12 mouse cellular contexts compared by ENCODE assay signal in the genomic region with DNA sequence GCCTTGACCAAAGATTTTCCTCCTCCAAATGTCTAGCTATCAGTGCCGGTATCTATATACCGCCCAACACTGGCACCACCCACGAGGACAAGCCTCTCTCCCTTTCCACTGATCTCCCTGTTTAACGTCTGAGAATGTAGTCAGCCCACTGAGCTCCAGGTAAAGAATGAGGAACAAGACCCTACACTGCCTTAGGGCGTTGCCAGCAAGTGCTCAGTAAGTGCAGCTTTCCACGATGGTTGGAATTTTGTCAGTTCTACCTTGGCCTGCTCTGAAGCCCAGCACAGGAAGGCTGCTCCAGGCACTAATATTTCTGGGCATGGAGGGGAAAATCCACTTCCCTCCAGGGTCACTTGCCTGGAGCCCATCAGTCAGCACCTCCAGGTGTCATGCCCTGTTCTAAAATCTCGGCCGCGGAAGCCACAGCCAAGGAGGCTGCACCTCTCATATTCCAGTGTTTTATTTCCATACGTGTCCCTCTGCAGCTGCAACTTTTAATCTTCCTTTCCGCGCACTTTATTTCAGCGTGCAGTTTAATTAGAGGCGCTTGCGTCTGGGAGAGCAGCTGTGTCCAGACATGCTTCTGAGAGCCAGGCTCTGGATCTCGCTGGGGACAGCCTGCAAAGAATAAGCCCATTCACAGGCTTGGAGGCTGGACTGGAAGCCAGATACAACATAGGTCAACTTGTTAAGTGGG. TPM values are rescaled to one million over a fixed set of nuclear protein-coding genes. Genes with fewer than 3 reads are reported as not detected.
DNase-seq lines count a peak whose midpoint lies in the region; ATAC-seq and TF ChIP-seq lines count a peak whose summit lies in the region.
"Had no signal": no experiment of that assay in that cellular context is flagged by ENCODE, and none has a peak within 500 bp of the region (broad histone marks: within the 10 kb centered on the region; RNA-seq: fewer than 3 reads in every experiment).

No protein-coding gene starts in this region.

- 0 out of 2 replicates have a peak, but pooled peaks cover under 1% of the 10 kb centered on the region for H3K9me3 ChIP-seq in intestine, embryonic 14.5 days (ENCODE audit: control insufficient read depth, low read length)
- no peaks in the 10 kb centered on the region for H3K9me3 ChIP-seq in intestine, postnatal 0 days (ENCODE audit: control insufficient read depth)
- H3K9me3 ChIP-seq in embryonic facial prominence, embryonic 10.5 days, result no peaks in the 10 kb centered on the region
- no peaks in the 10 kb centered on the region for H3K9me3 ChIP-seq in limb, embryonic 11.5 days (ENCODE audit: control insufficient read depth, low read length)
- H3K9me3 ChIP-seq: forebrain, embryonic 13.5 days had no signal

- no peak for TF ChIP-seq CTCF in intestine, postnatal 0 days (IDR thresholded peaks at IDR 0.05; ENCODE audit: low read depth)

- DNase-seq in intestine, embryonic 14.5 days (ENCODE audit: low spot score), result no peak
- DNase-seq in embryonic facial prominence, embryonic 10.5 days (ENCODE audit: low spot score), result peak; percentile 29
- DNase-seq in fibroblast of lung, adult 2 months (ENCODE audit: low read depth), result peak; percentile 23
- peak; percentile 80 for DNase-seq in limb, embryonic 11.5 days (ENCODE audit: low spot score)
- DNase-seq in adrenal gland, postnatal 14 days, result no peak
- no peak for DNase-seq in adrenal gland, adult 8-10 months
- DNase-seq: cerebellum, adult 11-12 months had no signal

- H3K4me2 ChIP-seq in intestine, embryonic 14.5 days (ENCODE audit: low read length), result no peak overlapping the region
- no peak overlapping the region for H3K4me2 ChIP-seq in intestine, postnatal 0 days (replicated peaks; ENCODE audit: low read depth)
- no peak overlapping the region for H3K4me2 ChIP-seq in limb, embryonic 11.5 days (ENCODE audit: low read depth, severe bottlenecking)
- H3K4me2 ChIP-seq: forebrain, embryonic 13.5 days had no signal

- H3K27ac ChIP-seq in intestine, embryonic 14.5 days (ENCODE audit: low read depth), result 0 out of 2 replicates have a peak overlapping the region, but pooled peaks have one; percentile 16
- H3K27ac ChIP-seq in intestine, postnatal 0 days (ENCODE audit: low read depth, low read length), result no peak overlapping the region
- H3K27ac ChIP-seq in embryonic facial prominence, embryonic 10.5 days (replicated peaks), result peak overlapping the region; percentile 27; the same call in 1 of the 2 replicates
- H3K27ac ChIP-seq in limb, embryonic 11.5 days (replicated peaks; ENCODE audit: low read depth, low read length), result peak overlapping the region; percentile 72
- H3K27ac ChIP-seq: forebrain, embryonic 13.5 days; layer of hippocampus, adult 2 months had no signal

- no peak overlapping the region for H3K9ac ChIP-seq in intestine, embryonic 14.5 days (ENCODE audit: low read length)
- no peak overlapping the region for H3K9ac ChIP-seq in intestine, postnatal 0 days (ENCODE audit: low read depth, low read length)
- no peak overlapping the region for H3K9ac ChIP-seq in limb, embryonic 11.5 days (ENCODE audit: low read length)
- H3K9ac ChIP-seq: forebrain, embryonic 13.5 days had no signal

- no peak overlapping the region for H3K4me3 ChIP-seq in intestine, embryonic 14.5 days (ENCODE audit: low read depth, low read length)
- no peak overlapping the region for H3K4me3 ChIP-seq in intestine, postnatal 0 days (ENCODE audit: low read depth, low read length)
- H3K4me3 ChIP-seq in embryonic facial prominence, embryonic 10.5 days, result no peak overlapping the region
- no peak overlapping the region for H3K4me3 ChIP-seq in limb, embryonic 11.5 days (ENCODE audit: low read depth, low read length)
- H3K4me3 ChIP-seq: forebrain, embryonic 13.5 days; layer of hippocampus, adult 2 months had no signal

- no peaks in the 10 kb centered on the region for H3K27me3 ChIP-seq in intestine, embryonic 14.5 days (replicated peaks; ENCODE audit: control insufficient read depth, insufficient read depth, low read length)
- H3K27me3 ChIP-seq in intestine, postnatal 0 days (replicated peaks; ENCODE audit: control insufficient read depth, insufficient read depth, low read length), result no peaks in the 10 kb centered on the region
- no peaks in the 10 kb centered on the region for H3K27me3 ChIP-seq in embryonic facial prominence, embryonic 10.5 days (replicated peaks; ENCODE audit: low read depth, poor library complexity, severe bottlenecking)
- H3K27me3 ChIP-seq in limb, embryonic 11.5 days (ENCODE audit: control insufficient read depth, insufficient read depth, low read length), result no peaks in the 10 kb centered on the region
- H3K27me3 ChIP-seq: forebrain, embryonic 13.5 days had no signal

- ATAC-seq in intestine, embryonic 14.5 days (replicated peaks; ENCODE audit: low FRiP score, low TSS enrichment, low read depth), result no peak
- no peak for ATAC-seq in intestine, postnatal 0 days
- ATAC-seq in limb, embryonic 11.5 days (ENCODE audit: insufficient number of reproducible peaks, low FRiP score, low TSS enrichment, low read depth), result peak; percentile 74
- ATAC-seq: activated CD4-positive, CD25-positive, alpha-beta regulatory T cell, adult 4 months; forebrain, embryonic 13.5 days; inflammation-experienced regulatory T-cells, adult 6 months had no signal

- H3K36me3 ChIP-seq in intestine, embryonic 14.5 days (ENCODE audit: control insufficient read depth, insufficient read depth, low read length), result 0 out of 2 replicates have a peak, but pooled peaks cover 3% of the 10 kb centered on the region
- 0 out of 2 replicates have a peak, but pooled peaks cover 4% of the 10 kb centered on the region for H3K36me3 ChIP-seq in intestine, postnatal 0 days (ENCODE audit: control insufficient read depth, insufficient read depth)
- H3K36me3 ChIP-seq in embryonic facial prominence, embryonic 10.5 days (replicated peaks), result peaks cover 26% of the 10 kb centered on the region
- no peaks in the 10 kb centered on the region for H3K36me3 ChIP-seq in limb, embryonic 11.5 days (ENCODE audit: control insufficient read depth, insufficient read depth, low read length)

- 53% methylated on average over 16 of the region's 16 CpGs for WGBS in intestine, embryonic 14.5 days
- 70% methylated on average over 16 of the region's 16 CpGs for WGBS in intestine, postnatal 0 days
- 70% methylated on average over 16 of the region's 16 CpGs for WGBS in embryonic facial prominence, embryonic 10.5 days
- 44% methylated on average over 16 of the region's 16 CpGs for WGBS in limb, embryonic 11.5 days

- H3K4me1 ChIP-seq in intestine, embryonic 14.5 days (replicated peaks; ENCODE audit: control insufficient read depth, insufficient read depth, low read length), result 0 out of 2 replicates have a peak, but pooled peaks cover 3% of the 10 kb centered on the region
- no peaks in the 10 kb centered on the region for H3K4me1 ChIP-seq in intestine, postnatal 0 days (replicated peaks; ENCODE audit: control insufficient read depth, insufficient read depth, low read length)
- H3K4me1 ChIP-seq in embryonic facial prominence, embryonic 10.5 days, result peaks cover 43% of the 10 kb centered on the region
- H3K4me1 ChIP-seq in limb, embryonic 11.5 days (ENCODE audit: control insufficient read depth, insufficient read depth, low read length), result peaks cover 16% of the 10 kb centered on the region

RNA-seq across cellular contexts. Expression of a gene that starts 34.1 kb away (rescaled TPM):
- polyA plus RNA-seq in intestine, embryonic 14.5 days (2014; fragmentation: Nextera tagmentation; extraction: Ambion mirVana), result 6.4 and 6.8 TPM in 2 replicates
- 1.4 and 1.6 TPM in 2 replicates for polyA plus RNA-seq in intestine, postnatal 0 days (2015; fragmentation: Nextera tagmentation; extraction: Ambion mirVana)
- 11.8 and 12.0 TPM in 2 replicates for polyA plus RNA-seq in embryonic facial prominence, embryonic 10.5 days (2016; fragmentation: Nextera tagmentation; extraction: Ambion mirVana)
- polyA plus RNA-seq in limb, embryonic 11.5 days (2014; fragmentation: Nextera tagmentation; extraction: Ambion mirVana), result 9.5 and 10.9 TPM in 2 replicates
- total RNA-seq in adrenal gland, postnatal 14 days (2021), result 4.4 and 16.1 TPM in 2 replicates
- 1 to 10 TPM; 4.4 to 9.9 (median 7.0) TPM for total RNA-seq in adrenal gland, adult 8-10 months (2022)

RNA-seq across cellular contexts. Expression of a gene that starts 58.5 kb away (rescaled TPM):
- polyA plus RNA-seq in intestine, embryonic 14.5 days (2014; fragmentation: Nextera tagmentation; extraction: Ambion mirVana), result 3.1 and 4.0 TPM in 2 replicates
- polyA plus RNA-seq in intestine, postnatal 0 days (2015; fragmentation: Nextera tagmentation; extraction: Ambion mirVana), result 1.3 and 1.8 TPM in 2 replicates
- 4.2 and 7.5 TPM in 2 replicates for polyA plus RNA-seq in embryonic facial prominence, embryonic 10.5 days (2016; fragmentation: Nextera tagmentation; extraction: Ambion mirVana)
- 13.8 and 14.0 TPM in 2 replicates for polyA plus RNA-seq in limb, embryonic 11.5 days (2014; fragmentation: Nextera tagmentation; extraction: Ambion mirVana)
- total RNA-seq in adrenal gland, postnatal 14 days (2021), result 26.5 TPM in 2 replicates
- 10 to 100 TPM; 56.7 to 95.9 (median 78.5) TPM for total RNA-seq in adrenal gland, adult 8-10 months (2022)

Comparison
In these comparisons a context has a peak if more than half of its experiments do, and no peak if none do; other contexts are left out.
1. DNase-seq: peak in embryonic facial prominence, embryonic 10.5 days (single experiment), fibroblast of lung, adult 2 months (single experiment) and limb, embryonic 11.5 days (single experiment); none in intestine, embryonic 14.5 days (single experiment), adrenal gland, postnatal 14 days (single experiment) and adrenal gland, adult 8-10 months (single experiment).